Mouse (Mus musculus) adrenal gland, postnatal 10 days (tissue): Measurements from ENCODE around the gene Tspan12. TPM values are rescaled to one million over a fixed set of nuclear protein-coding genes. Genes with fewer than 3 reads are reported as not detected.
"Not testable (repeated sequence)": the region's sequence is repeated elsewhere in the genome, so short reads cannot be mapped to it uniquely, and the experiment has no call there.

Experiments
- DNase-seq: peaks from one replicate; pipeline ENCODE4 v3.0.0; 2021; ENCODE audit warnings: mixed read lengths
- total RNA-seq, 2 experiments: library from RNA; stranded (reverse); gene quantifications; 2 replicates each; pipeline ENCODE4 v1.2.3; 2021

Tspan12 gene
- total RNA-seq, 2 experiments from 2014 or later, result 187 to 219 TPM

DNA sequence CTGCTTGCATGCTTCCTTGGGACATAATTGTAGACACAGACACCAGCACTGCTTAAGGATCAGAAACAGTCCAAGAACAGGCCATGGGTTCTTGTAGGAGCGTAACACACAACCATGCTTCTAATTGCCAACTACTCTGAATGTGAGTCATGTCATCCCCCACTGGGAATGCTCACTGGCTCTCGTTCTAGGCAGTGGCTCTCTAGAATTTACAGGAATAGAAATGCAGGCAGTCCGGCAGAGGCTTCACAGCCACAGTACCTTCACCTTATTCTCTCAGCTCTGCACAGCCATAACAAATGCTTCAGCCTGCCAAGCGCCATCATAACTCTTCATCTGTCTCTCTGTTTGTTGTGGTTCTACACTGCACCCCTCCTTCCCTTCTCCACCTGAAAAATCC lies 23.9 kb downstream of the Tspan12 start:
- no peak for DNase-seq

GRCm38 (mm10) chr6:21828001-21828400 lies 24.3 kb downstream of the Tspan12 start:
- DNase-seq, result no peak

- no peak for DNase-seq
These were observed 28.6 kb downstream of the Tspan12 start for GRCm38 (mm10) chr6:21823694-21824093.

DNA sequence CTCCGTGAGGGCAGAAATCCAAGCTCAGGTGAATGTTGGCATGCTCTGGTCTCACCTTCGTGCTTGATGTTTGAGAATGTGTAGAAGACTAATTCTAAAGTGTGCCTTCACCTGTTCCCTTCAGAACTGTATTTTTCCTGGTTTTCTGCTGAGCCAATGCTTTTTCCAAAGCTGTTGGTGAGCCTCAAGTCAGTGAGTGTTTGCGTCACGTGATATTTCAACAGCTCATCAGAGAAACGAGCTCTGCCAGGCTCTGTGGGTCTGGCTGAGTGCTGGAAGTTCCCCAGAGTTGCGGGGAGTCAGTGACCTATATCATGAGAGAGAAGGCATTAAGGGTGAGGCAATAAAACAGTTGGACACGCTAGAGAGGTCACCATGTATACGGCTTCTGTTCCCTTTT lies 29.0 kb downstream of the Tspan12 start:
- peak; percentile 55 for DNase-seq

- no peak for DNase-seq
These were observed 29.6 kb downstream of the Tspan12 start for GRCm38 (mm10) chr6:21822721-21823134.

GRCm38 (mm10) chr6:21818107-21818807 lies 34.1 kb downstream of the Tspan12 start:
- no peak for DNase-seq

- no peak for DNase-seq
These were observed 46.3 kb downstream of the Tspan12 start for GRCm38 (mm10) chr6:21806005-21806404.

- no peak for DNase-seq
These were observed 47.2 kb downstream of the Tspan12 start for GRCm38 (mm10) chr6:21805013-21805570.

DNA sequence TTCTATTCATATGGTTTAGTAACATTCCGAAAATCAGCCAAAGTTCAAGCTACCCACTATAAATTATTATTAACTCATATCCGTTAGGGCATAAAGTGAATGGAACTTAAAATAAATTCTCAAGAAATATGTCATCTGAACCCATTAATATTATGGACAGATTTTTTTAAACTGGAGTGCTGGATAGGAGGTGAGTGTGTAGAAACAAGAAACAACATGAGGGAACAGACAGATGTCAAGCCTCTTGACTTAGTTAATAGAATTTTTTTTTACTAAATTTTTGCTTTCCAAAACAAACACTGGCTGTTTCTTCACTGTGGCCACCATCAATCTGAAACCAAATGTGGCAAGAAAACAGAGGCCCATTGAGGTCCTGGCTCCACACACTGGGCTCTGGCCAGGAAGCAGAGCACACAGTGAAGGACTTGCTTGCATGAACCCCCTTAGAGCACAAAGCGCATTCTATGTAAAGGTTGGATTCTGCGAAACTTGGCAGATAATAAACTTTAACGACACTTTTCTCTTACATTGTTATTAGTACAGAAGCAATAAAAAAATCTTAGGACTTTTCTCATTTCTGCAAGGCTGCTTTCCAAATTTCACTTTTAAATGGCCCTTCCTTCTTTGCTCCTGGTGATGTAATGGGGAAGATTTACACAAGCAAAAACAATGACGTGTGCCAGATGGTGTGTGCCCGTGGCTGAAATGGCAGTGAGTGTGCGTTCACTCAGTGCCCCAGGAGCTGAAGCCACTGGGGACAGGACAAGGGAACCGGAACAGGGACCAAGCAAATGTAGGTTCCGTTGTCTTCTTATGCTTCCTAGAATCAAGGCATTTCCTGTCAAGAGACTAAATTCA lies 48.6 kb downstream of the Tspan12 start:
- DNase-seq, result peak; percentile 41

- peak; percentile 60 for DNase-seq
These were observed 53.7 kb downstream of the Tspan12 start for GRCm38 (mm10) chr6:21798581-21798980.

GRCm38 (mm10) chr6:21797087-21797486 lies 55.2 kb downstream of the Tspan12 start:
- DNase-seq, result no peak

- no peak for DNase-seq
These were observed 55.9 kb downstream of the Tspan12 start for GRCm38 (mm10) chr6:21796413-21796812.

GRCm38 (mm10) chr6:21795410-21795809 lies 56.9 kb downstream of the Tspan12 start:
- DNase-seq, result no peak

GRCm38 (mm10) chr6:21795072-21795407 lies 57.3 kb downstream of the Tspan12 start:
- peak; percentile 83 for DNase-seq

DNA sequence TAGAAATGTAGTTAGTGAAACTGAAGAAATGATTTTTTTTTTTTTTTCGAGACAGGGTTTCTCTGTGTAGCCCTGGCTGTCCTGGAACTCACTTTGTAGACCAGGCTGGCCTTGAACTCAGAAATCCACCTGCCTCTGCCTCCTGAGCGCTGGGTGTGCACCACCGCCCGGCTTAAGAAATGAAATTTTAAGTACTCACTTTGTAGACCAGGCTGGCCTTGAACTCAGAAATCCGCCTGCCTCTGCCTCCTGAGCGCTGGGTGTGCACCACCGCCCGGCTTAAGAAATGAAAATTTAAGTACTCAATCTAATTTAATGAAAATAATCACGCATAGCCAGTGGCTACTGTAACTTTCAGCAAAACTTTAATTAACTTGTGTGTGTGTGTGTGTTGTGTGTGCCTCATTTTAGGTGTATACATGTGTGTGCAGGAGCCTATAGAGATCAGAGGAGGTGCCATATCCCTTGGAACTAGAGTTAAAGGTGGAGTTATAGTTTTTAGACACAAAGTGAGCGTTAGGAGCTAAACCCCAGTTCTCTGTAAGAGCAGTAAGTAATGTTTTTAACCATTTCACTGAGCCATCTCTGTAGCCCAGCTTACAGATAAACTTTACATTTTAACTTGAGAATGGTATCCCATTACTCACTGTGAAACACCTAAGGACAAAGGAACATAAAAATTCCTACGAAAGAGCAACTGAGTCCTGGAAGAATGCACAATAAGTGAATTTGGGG lies 57.8 kb downstream of the Tspan12 start:
- DNase-seq, result no peak

DNA sequence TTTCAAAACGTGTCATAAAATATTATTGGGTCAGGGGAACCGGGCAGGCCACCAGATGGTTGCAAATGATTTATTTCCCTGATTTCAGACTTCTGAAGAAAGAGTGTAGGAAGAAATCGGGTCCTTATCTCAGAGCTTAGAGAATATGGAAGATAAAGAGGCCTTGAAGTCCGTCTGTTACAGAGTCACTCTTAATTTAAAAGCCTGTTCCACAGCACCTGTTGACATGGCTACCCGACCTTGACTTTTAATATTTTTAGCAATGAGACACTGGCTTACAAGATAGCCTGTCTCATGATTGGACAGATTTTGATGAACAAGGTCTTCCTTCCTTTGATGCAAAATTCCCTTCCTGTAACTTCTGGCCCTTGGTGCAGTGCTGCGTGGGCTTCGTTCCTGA lies 61.0 kb downstream of the Tspan12 start:
- DNase-seq, result peak; percentile 46

DNA sequence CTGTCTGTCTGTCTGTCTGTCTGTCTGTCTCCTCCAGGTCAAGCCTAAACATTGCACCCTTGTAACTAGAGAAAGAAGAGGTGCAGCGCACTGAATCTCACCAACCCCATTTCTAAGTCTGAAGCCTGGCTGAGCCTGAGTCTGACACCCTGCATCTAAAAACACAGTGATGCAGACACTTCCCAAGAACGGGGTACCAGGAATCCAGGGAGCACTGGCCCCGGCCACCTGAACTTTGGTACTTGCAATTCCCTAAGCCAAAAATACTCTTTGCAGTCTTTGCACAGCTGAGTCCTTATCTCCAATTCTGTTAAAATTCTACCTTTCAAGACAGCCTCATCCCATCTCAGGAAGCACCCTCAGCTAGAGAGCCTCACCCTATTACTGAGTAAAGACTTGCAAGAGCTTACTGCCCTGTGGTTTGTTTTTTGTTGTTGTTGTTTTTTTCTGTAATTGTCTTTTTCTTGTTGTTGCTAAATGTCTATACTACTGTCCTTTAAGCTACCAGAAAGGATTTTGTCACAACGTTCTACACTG lies 61.7 kb downstream of the Tspan12 start:
- no peak for DNase-seq

DNA sequence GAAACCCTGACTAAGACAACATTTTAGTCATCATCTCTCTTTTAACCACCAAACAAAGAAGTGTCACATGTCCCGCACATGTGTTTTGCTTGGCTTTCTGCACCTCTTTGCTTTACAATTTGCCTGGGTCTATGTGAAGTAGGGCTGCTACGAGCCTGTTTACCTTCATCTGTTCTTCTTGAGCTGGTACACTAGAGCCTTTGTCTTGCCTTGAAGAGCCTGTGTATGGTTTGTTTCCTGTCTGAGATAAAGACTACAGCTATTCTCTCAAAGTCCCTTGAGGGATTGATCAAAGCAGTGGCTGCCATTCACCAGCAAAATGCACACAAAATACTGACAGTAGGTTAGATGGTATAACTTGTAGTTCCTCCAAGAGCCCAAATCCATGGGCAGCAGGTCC lies 62.3 kb downstream of the Tspan12 start:
- no peak for DNase-seq

GRCm38 (mm10) chr6:21789582-21789981 lies 62.7 kb downstream of the Tspan12 start:
- DNase-seq, result not testable (repeated sequence)

- no peak for DNase-seq
These were observed 64.6 kb downstream of the Tspan12 start for GRCm38 (mm10) chr6:21787757-21788156.

GRCm38 (mm10) chr6:21787274-21787673 lies 65.0 kb downstream of the Tspan12 start:
- no peak for DNase-seq

DNA sequence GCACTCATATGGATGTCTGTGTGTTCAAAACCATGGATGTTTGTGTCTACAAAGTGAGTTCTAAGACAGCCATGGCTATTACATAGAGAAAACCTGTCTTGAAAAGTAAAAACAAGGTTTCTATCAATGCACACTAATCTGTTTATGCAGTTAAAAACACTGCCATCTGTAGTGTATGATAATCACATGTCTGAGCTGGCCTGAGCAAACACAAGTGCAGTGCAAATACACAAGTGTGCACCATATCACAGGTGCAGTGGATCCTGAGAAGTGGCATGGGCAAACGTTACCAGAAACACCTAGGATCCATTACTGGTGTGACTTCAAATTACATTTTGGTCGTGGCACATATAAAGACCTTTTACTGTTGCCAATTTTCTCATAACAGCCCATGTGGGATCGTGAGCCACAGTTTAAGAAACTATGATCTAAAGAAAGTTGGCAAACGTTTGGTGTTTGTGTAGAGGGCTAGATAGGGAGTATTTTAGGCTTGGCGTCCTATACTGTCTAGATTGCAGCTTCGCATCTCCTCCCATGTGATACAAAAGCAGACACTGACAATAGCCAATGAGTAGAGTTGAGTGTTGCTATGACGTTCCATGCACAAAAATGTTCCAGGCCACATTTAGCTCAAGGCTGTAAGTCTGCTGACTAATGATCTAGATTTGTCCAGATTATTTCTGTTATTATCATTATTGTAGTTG lies 78.0 kb downstream of the Tspan12 start:
- no peak for DNase-seq
